Mouse (Mus musculus) lung, postnatal 4 days (tissue): ENCODE results near the gene Ccdc84.
"Not testable (repeated sequence)": the region's sequence is repeated elsewhere in the genome, so short reads cannot be mapped to it uniquely, and the experiment has no call there.

Experiments
- DNase-seq, 2 experiments: peaks; one replicate each; pipeline ENCODE4 v3.0.0; 2021

Gene Ccdc84

GRCm38 (mm10) chr9:44418519-44419385 lies at the start of gene Ccdc84:
Gene Ccdc84, minus strand, starts transcription at chr9:44418569.
- no peak for DNase-seq

- peak; percentile 34 to 48 for DNase-seq
Observed at GRCm38 (mm10) chr9:44461950-44462349, 43.6 kb upstream of the Ccdc84 start.

- no peak for DNase-seq
Observed at GRCm38 (mm10) chr9:44457035-44457742, 38.8 kb upstream of the Ccdc84 start.

GRCm38 (mm10) chr9:44454891-44455220 lies 36.5 kb upstream of the Ccdc84 start, which contains the start of gene Upk2:
Gene Upk2, minus strand, starts transcription at chr9:44454976.
- no peak for DNase-seq

GRCm38 (mm10) chr9:44454132-44454890 lies 35.9 kb upstream of the Ccdc84 start:
- DNase-seq: peak; percentile 81 to 90

DNA sequence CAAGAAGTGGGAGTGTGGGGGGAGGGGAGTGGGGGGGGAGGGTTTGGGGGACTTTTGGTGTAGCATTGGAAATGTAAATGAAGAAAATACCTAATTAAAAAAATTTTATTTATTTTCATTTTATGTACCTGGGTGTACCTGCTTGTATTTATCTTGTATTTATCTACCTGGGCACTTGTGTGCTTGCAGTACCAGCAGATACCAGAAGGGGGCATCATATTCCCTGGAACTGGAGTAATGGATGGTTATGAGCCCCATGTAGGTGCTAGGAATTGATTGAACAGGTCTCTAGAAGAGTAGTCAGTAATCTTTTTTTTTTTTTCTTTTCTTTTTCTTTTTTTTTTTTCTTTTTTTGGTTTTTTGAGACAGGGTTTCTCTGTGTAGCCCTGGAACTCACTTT lies 32.0 kb upstream of the Ccdc84 start:
- no peak for DNase-seq

GRCm38 (mm10) chr9:44444402-44445025 lies 26.1 kb upstream of the Ccdc84 start:
- not testable (repeated sequence) for DNase-seq

DNA sequence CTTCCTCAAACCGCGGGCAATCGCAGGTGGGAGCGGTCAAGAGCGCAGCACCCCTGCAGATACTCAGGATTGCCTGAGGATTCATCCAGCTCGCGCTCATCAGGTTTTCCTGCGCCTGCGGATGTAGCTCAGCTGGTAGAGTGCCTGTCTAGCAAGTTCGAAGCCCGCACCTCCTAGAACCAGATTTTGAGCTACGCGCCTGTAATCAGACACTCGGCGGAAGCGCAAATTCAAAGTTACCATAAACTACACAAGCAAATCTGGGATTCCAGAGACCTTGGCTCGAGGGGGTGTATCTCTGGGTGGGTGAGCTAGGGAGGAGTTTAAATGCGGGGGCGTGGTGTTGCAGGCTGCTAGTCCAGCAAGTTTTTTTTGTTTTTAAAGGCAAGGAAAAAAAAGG lies 22.6 kb upstream of the Ccdc84 start, which contains the start of gene Foxr1:
Foxr1 (minus strand) TSS at position 176 of the 400 bp plus-strand sequence.
- DNase-seq: no peak

DNA sequence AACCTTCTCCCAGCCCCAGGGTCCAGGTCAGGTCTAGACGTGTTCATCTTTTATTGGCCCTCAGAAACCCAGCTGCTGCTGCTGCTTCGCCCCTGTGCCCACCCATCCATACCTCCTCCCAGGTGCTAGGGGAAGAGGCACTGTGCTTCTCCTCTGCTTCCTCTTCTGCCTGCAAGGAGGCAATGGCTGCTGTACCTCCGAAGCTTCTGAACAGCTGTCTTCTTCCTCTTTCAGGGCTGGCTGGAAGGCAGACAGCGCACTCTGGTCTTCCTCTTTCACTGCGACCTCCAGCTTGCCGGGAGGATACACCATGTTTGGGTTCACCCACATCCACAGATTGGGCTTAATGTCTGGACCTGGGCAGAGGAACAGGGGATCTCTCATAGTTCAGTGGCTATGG lies 17.4 kb upstream of the Ccdc84 start:
- DNase-seq: peak; percentile 30 to 38

GRCm38 (mm10) chr9:44432577-44433185 lies 14.3 kb upstream of the Ccdc84 start:
- DNase-seq: no peak

GRCm38 (mm10) chr9:44423576-44423975 lies 5.2 kb upstream of the Ccdc84 start:
- DNase-seq: no peak

DNA sequence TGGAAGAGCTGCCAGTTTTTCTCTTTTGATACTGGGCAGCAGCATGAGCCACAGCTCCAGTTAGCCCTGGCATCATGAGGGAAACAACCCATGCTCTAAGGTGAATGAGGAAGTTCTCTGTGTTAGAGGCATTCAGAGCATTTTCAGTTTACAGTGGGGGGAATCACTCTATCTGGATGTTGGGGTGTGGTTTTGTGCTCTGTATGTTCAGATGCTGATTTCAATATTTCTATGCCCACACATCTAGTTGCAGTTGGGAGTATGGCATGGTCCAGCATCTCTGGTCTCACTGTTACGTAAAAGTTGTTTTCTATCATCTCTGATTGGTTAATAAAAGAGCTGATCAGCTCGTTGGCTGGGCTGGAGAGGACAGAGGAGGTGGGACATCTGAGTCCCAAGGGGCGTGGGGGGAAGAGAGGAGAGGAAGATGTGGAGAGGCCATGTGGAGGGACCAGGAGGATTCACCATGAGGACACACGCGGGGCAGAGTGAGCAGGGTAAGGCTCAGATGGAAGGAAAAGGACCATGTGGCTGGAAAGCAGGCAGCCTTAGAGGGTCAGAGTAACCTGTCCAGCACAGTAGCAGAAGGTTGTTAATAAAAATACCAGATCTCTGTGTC lies 2.0 kb upstream of the Ccdc84 start:
- no peak for DNase-seq

- not testable (repeated sequence) for DNase-seq
Observed at GRCm38 (mm10) chr9:44419730-44420129, 1.4 kb upstream of the Ccdc84 start.

- peak; percentile 95 to 97 for DNase-seq
Observed at GRCm38 (mm10) chr9:44417892-44418363, 441 bp downstream of the Ccdc84 start.

DNA sequence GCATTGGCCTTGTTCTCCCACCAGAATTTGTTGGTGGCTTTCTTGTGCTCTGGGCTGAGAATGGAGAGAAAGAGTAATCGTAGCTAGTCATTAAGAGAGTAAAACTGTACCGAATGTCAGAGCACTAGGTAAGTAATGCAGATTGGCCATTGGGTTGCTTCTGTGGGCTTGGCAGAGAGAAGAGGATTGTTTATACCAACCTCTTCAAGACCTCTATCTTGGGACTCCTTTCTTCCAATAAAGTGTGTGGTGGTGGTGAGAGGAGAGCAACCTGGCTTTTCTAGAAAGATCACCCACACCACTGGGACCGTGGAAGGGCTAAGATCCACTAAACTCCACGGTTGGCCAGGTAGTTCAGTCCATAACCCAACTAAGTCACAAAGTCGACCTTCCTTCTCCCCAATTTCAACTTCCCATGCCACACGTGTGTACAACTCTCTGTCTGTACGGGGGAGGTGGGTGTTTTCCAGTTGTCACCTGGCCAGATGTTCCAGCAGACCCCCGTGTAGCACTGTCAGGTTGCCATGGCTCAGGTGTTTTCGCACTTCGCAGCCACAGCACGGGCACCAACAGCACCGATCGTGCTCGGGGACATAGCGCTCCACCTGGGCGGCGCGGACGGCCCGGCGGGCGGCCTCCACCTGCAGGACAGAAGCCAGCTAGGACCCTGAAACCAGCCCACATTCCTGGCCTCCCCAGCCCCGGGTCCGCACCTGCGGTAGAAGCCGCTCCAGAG lies 1.0 kb downstream of the Ccdc84 start:
- DNase-seq: no peak

GRCm38 (mm10) chr9:44412781-44413180 lies 5.6 kb downstream of the Ccdc84 start:
- DNase-seq: no peak

DNA sequence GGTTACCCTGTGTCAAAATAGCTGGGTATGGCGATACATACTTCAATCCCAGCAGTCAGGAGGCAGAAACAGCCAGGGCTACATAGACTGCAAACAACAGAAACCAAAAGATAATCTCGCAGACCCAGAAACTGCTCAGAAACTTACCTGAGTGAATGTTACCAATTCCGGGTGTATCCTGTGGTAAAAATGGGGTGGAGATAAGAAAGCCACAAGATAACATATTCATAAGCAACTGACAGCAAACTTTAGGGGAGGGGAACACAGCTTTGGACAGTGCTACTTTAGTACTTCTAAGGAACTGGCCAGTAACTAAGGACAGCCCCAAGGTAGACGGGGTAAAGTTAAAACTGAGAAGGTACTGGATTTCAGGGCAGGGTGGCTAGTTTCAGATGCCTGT lies 6.1 kb downstream of the Ccdc84 start:
- no peak for DNase-seq

DNA sequence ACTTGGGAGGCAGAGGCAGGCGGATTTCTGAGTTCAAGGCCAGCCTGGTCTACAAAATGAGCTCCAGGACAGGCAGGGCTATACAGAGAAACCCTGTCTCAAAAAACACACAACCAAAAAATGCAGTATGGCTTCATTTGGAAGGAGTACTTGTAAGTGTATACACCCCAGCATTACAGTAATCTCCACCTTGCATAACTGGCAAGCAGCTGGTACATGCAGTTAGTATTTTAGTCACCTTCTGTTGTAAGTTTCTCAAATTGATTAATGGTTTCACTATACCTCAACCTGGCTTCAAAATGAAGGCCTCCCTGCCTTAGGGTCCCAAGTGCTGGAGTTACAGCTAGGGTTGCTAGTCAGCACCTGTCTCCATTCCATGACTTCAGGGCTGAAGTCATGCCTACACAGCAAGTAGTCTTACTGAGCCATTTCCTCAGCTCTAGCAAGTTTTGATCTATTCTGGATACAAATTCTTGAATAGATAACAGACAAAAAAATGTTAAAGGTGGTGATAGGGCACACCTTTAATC lies 6.7 kb downstream of the Ccdc84 start:
- no peak for DNase-seq

DNA sequence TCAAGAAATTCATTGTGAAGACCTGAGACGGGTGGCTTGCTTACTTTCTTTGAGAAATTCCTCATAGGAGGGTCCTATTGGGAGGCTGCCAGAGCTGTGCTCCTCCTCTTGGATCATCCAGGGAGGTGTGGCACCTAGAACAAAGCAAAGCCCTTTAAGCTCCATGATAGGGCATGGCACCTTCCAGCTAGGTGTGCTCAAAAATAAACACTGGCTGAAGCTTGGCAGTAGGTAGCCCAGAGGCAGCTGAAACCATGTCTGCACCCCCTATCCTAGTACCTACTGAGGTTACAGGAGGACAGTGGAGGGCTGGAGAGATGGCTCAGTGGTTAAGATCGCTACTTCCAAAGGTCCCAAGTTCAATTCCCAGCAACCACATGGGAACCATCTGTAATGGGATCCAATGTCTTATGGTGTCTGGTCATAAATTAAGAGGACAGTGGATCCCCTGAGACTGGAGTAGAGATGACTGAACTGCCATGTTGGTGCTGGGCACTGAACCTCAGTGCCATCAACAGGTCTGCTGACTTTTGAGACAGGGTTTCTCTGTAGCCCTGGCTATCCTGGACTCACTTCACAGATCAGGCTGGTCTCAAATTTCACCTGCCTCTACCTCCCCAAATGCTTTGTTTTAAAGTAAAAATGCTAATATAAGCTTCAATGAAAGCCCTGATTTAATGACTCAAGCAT lies 7.6 kb downstream of the Ccdc84 start:
- DNase-seq: no peak

GRCm38 (mm10) chr9:44408693-44409092 lies 9.7 kb downstream of the Ccdc84 start:
- DNase-seq: not testable (repeated sequence)
